Comparison of ENCODE assay signal across 8 mouse cellular contexts in the genomic region with DNA sequence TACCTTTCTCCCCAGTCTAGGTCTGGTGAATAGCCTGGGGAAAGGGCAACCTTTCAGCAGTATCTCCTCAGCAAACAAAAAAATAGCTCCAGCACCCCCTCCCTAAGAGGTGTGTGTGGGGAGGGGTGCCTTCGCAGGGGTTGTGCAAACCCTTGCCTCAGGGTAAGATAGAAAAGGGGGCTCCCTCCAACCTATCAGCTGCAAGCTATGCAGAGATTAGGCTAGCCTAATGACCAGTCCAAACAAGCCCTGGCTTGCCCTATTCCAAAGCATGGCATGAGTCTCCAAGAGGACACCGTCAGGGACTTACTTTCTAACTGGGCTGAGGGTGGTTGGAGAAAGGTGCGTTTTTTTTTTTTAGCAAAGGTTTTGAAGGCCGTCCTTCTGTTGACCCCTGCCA. TPM values are rescaled to one million over a fixed set of nuclear protein-coding genes. Genes with fewer than 3 reads are reported as not detected.
DNase-seq lines count a peak whose midpoint lies in the region; ATAC-seq and TF ChIP-seq lines count a peak whose summit lies in the region.

No protein-coding gene starts in this region.

- H3K4me2 ChIP-seq in lung, embryonic 15.5 days: peak overlapping the region; percentile 76
- H3K4me2 ChIP-seq in forebrain, embryonic 11.5 days (ENCODE audit: low read depth, low read length, severe bottlenecking): peak overlapping the region; percentile 86
- H3K4me2 ChIP-seq in intestine, postnatal 0 days (replicated peaks; ENCODE audit: low read depth): peak overlapping the region; percentile 89
- peak overlapping the region; percentile 62 for H3K4me2 ChIP-seq in neural tube, embryonic 14.5 days (ENCODE audit: low read depth, low read length)

- no peak for DNase-seq in lung, postnatal 4 days
- no peak for DNase-seq in forebrain, embryonic 11.5 days (ENCODE audit: low spot score)
- no peak for DNase-seq in frontal cortex, postnatal 25 days (ENCODE audit: low spot score in 2 of 2)
- DNase-seq in left cerebral cortex, postnatal 14 days (ENCODE audit: low spot score in 2 of 2): no peak
- no peak for DNase-seq in cerebellum, adult 2 months

- WGBS in lung, embryonic 15.5 days: 34% methylated on average over 4 of the region's 4 CpGs
- WGBS in forebrain, embryonic 11.5 days: 44% methylated on average over 4 of the region's 4 CpGs
- WGBS in intestine, postnatal 0 days: 34% methylated on average over 4 of the region's 4 CpGs
- 59% methylated on average over 4 of the region's 4 CpGs for WGBS in neural tube, embryonic 14.5 days
- WGBS in cerebellum, adult 2 months: 59% methylated on average over 4 of the region's 4 CpGs

- TF ChIP-seq POLR2A in cerebellum, adult 2 months (IDR thresholded peaks at IDR 0.05; ENCODE audit: borderline replicate concordance, insufficient read depth, low read length): no peak

- ATAC-seq in lung, embryonic 15.5 days (ENCODE audit: borderline replicate concordance, extremely low read depth, low FRiP score, low TSS enrichment): no peak
- ATAC-seq in forebrain, embryonic 11.5 days (replicated peaks; ENCODE audit: low FRiP score): no peak
- no peak for ATAC-seq in intestine, postnatal 0 days
- no peak for ATAC-seq in neural tube, embryonic 14.5 days (ENCODE audit: low read depth)

- peaks cover 8% of the 10 kb centered on the region; the same call in 1 of the 2 replicates for H3K36me3 ChIP-seq in lung, embryonic 15.5 days
- H3K36me3 ChIP-seq in forebrain, embryonic 11.5 days (ENCODE audit: control insufficient read depth, insufficient read depth, low read length): peaks cover 3% of the 10 kb centered on the region
- H3K36me3 ChIP-seq in intestine, postnatal 0 days (ENCODE audit: control insufficient read depth, insufficient read depth): peaks cover 14% of the 10 kb centered on the region
- peaks cover 8% of the 10 kb centered on the region for H3K36me3 ChIP-seq in neural tube, embryonic 14.5 days (ENCODE audit: control insufficient read depth, insufficient read depth, low read length)

- peak overlapping the region; percentile 98 for H3K9ac ChIP-seq in lung, embryonic 15.5 days
- peak overlapping the region; percentile 87 for H3K9ac ChIP-seq in forebrain, embryonic 11.5 days (ENCODE audit: low read length)
- H3K9ac ChIP-seq in intestine, postnatal 0 days (ENCODE audit: low read depth, low read length): peak overlapping the region; percentile 88; the same call in 1 of the 2 replicates
- peak overlapping the region; percentile 97; the same call in 1 of the 2 replicates for H3K9ac ChIP-seq in neural tube, embryonic 14.5 days (replicated peaks; ENCODE audit: low read depth, low read length)

- peak overlapping the region; percentile 98 for H3K27ac ChIP-seq in lung, embryonic 15.5 days
- no peak overlapping the region for H3K27ac ChIP-seq in forebrain, embryonic 11.5 days (ENCODE audit: low read depth, low read length)
- H3K27ac ChIP-seq in intestine, postnatal 0 days (ENCODE audit: low read depth, low read length): peak overlapping the region; percentile 97
- 0 out of 2 replicates have a peak overlapping the region, but pooled peaks have one; percentile 98 for H3K27ac ChIP-seq in neural tube, embryonic 14.5 days (ENCODE audit: low read depth, low read length)
- H3K27ac ChIP-seq in cerebellum, adult 2 months (ENCODE audit: insufficient read depth, low read length): no peak overlapping the region

- no peaks in the 10 kb centered on the region for H3K27me3 ChIP-seq in lung, embryonic 15.5 days
- H3K27me3 ChIP-seq in forebrain, embryonic 11.5 days (ENCODE audit: control insufficient read depth, insufficient read depth, low read length): 0 out of 2 replicates have a peak, but pooled peaks cover 2% of the 10 kb centered on the region
- H3K27me3 ChIP-seq in intestine, postnatal 0 days (replicated peaks; ENCODE audit: control insufficient read depth, insufficient read depth, low read length): no peaks in the 10 kb centered on the region
- H3K27me3 ChIP-seq in neural tube, embryonic 14.5 days (ENCODE audit: control insufficient read depth, insufficient read depth, low read length): no peaks in the 10 kb centered on the region
- H3K27me3 ChIP-seq in cerebellum, adult 2 months (ENCODE audit: control insufficient read depth, insufficient read depth, low read length): no peaks in the 10 kb centered on the region

- intact Hi-C loops in left cerebral cortex, postnatal 14 days (cut with DNase I): no loop called here

- H3K4me3 ChIP-seq in lung, embryonic 15.5 days: peak overlapping the region; percentile 81
- peak overlapping the region; percentile 99; the same call in 1 of the 2 replicates for H3K4me3 ChIP-seq in forebrain, embryonic 11.5 days (ENCODE audit: low read depth, low read length)
- H3K4me3 ChIP-seq in intestine, postnatal 0 days (ENCODE audit: low read depth, low read length): peak overlapping the region; percentile 88; the same call in 1 of the 2 replicates
- peak overlapping the region; percentile 85 for H3K4me3 ChIP-seq in neural tube, embryonic 14.5 days (ENCODE audit: low read depth, low read length)
- no peak overlapping the region for H3K4me3 ChIP-seq in cerebellum, adult 2 months (replicated peaks; ENCODE audit: insufficient read depth, low read depth, low read length)

- no peak for TF ChIP-seq CTCF in intestine, postnatal 0 days (IDR thresholded peaks at IDR 0.05; ENCODE audit: low read depth)
- no peak for TF ChIP-seq CTCF in cerebellum, adult 2 months (IDR thresholded peaks at IDR 0.05; ENCODE audit: borderline replicate concordance, insufficient read depth, low read depth, low read length)

- H3K4me1 ChIP-seq in lung, embryonic 15.5 days: peaks cover 37% of the 10 kb centered on the region
- H3K4me1 ChIP-seq in forebrain, embryonic 11.5 days (replicated peaks; ENCODE audit: control insufficient read depth, insufficient read depth, low read length): peaks cover 18% of the 10 kb centered on the region
- peaks cover 14% of the 10 kb centered on the region; the same call in 1 of the 2 replicates for H3K4me1 ChIP-seq in intestine, postnatal 0 days (replicated peaks; ENCODE audit: control insufficient read depth, insufficient read depth, low read length)
- peaks cover 27% of the 10 kb centered on the region for H3K4me1 ChIP-seq in neural tube, embryonic 14.5 days (ENCODE audit: control insufficient read depth, insufficient read depth, low read length)
- H3K4me1 ChIP-seq in cerebellum, adult 2 months (ENCODE audit: control insufficient read depth, insufficient read depth, low read length): peaks cover 3% of the 10 kb centered on the region; the same call in 1 of the 2 replicates

- no peaks in the 10 kb centered on the region for H3K9me3 ChIP-seq in lung, embryonic 15.5 days
- H3K9me3 ChIP-seq in forebrain, embryonic 11.5 days (ENCODE audit: control insufficient read depth, low read length): no peaks in the 10 kb centered on the region
- no peaks in the 10 kb centered on the region for H3K9me3 ChIP-seq in intestine, postnatal 0 days (ENCODE audit: control insufficient read depth)
- no peaks in the 10 kb centered on the region for H3K9me3 ChIP-seq in neural tube, embryonic 14.5 days (ENCODE audit: control insufficient read depth, low read length)

RNA-seq across cellular contexts. Expression of gene Traf4, which starts 0.8 kb away (rescaled TPM):
- 82.4 and 88.4 TPM in 2 replicates for polyA plus RNA-seq in lung, embryonic 15.5 days (2015; fragmentation: Nextera tagmentation; extraction: Ambion mirVana)
- 77.7 and 79.6 TPM in 2 replicates for polyA plus RNA-seq in forebrain, embryonic 11.5 days (2014; fragmentation: Nextera tagmentation; extraction: Ambion mirVana)
- 30.8 and 30.9 TPM in 2 replicates for polyA plus RNA-seq in intestine, postnatal 0 days (2015; fragmentation: Nextera tagmentation; extraction: Ambion mirVana)
- 56.5 and 77.9 TPM in 2 replicates for polyA plus RNA-seq in neural tube, embryonic 14.5 days (2014; fragmentation: Nextera tagmentation; extraction: Ambion mirVana)
- total RNA-seq in left cerebral cortex, postnatal 14 days (2021): 10 to 100 TPM; 20.7 to 23.3 TPM
- polyA plus RNA-seq in cerebellum, adult 2 months (2012; rRNA removed): 21.6 and 22.3 TPM in 2 replicates

RNA-seq across cellular contexts. Expression of gene Nek8, which starts 10.3 kb away (rescaled TPM):
- polyA plus RNA-seq in lung, embryonic 15.5 days (2015; fragmentation: Nextera tagmentation; extraction: Ambion mirVana): 19.2 and 20.3 TPM in 2 replicates
- 7.6 and 9.6 TPM in 2 replicates for polyA plus RNA-seq in forebrain, embryonic 11.5 days (2014; fragmentation: Nextera tagmentation; extraction: Ambion mirVana)
- polyA plus RNA-seq in intestine, postnatal 0 days (2015; fragmentation: Nextera tagmentation; extraction: Ambion mirVana): 5.7 and 5.8 TPM in 2 replicates
- polyA plus RNA-seq in neural tube, embryonic 14.5 days (2014; fragmentation: Nextera tagmentation; extraction: Ambion mirVana): 3.9 and 6.1 TPM in 2 replicates
- total RNA-seq in left cerebral cortex, postnatal 14 days (2021): 1 to 10 TPM; 3.3 to 3.5 TPM
- 4.8 and 5.8 TPM in 2 replicates for polyA plus RNA-seq in cerebellum, adult 2 months (2012; rRNA removed)

RNA-seq across cellular contexts. Expression of gene Tlcd1, which starts 10.3 kb away (rescaled TPM):
- 20.2 and 22.9 TPM in 2 replicates for polyA plus RNA-seq in lung, embryonic 15.5 days (2015; fragmentation: Nextera tagmentation; extraction: Ambion mirVana)
- 7.1 and 9.9 TPM in 2 replicates for polyA plus RNA-seq in forebrain, embryonic 11.5 days (2014; fragmentation: Nextera tagmentation; extraction: Ambion mirVana)
- 14.1 and 16.1 TPM in 2 replicates for polyA plus RNA-seq in intestine, postnatal 0 days (2015; fragmentation: Nextera tagmentation; extraction: Ambion mirVana)
- polyA plus RNA-seq in neural tube, embryonic 14.5 days (2014; fragmentation: Nextera tagmentation; extraction: Ambion mirVana): 14.6 and 16.7 TPM in 2 replicates
- total RNA-seq in left cerebral cortex, postnatal 14 days (2021): 10 to 100 TPM; 27.4 to 29.6 TPM
- polyA plus RNA-seq in cerebellum, adult 2 months (2012; rRNA removed): 147 and 158 TPM in 2 replicates

RNA-seq across cellular contexts. Expression of gene Rpl23a, which starts 17.2 kb away (rescaled TPM):
- 1,297 and 1,378 TPM in 2 replicates for polyA plus RNA-seq in lung, embryonic 15.5 days (2015; fragmentation: Nextera tagmentation; extraction: Ambion mirVana)
- polyA plus RNA-seq in forebrain, embryonic 11.5 days (2014; fragmentation: Nextera tagmentation; extraction: Ambion mirVana): 1,094 and 1,161 TPM in 2 replicates
- 762 and 768 TPM in 2 replicates for polyA plus RNA-seq in intestine, postnatal 0 days (2015; fragmentation: Nextera tagmentation; extraction: Ambion mirVana)
- polyA plus RNA-seq in neural tube, embryonic 14.5 days (2014; fragmentation: Nextera tagmentation; extraction: Ambion mirVana): 906 and 951 TPM in 2 replicates
- total RNA-seq in left cerebral cortex, postnatal 14 days (2021): 100 to 1,000 TPM; 643 to 660 TPM
- polyA plus RNA-seq in cerebellum, adult 2 months (2012; rRNA removed): 1,121 and 1,182 TPM in 2 replicates

RNA-seq across cellular contexts. Expression of gene Rab34, which starts 22.1 kb away (rescaled TPM):
- 141 and 147 TPM in 2 replicates for polyA plus RNA-seq in lung, embryonic 15.5 days (2015; fragmentation: Nextera tagmentation; extraction: Ambion mirVana)
- polyA plus RNA-seq in forebrain, embryonic 11.5 days (2014; fragmentation: Nextera tagmentation; extraction: Ambion mirVana): 54.7 and 58.8 TPM in 2 replicates
- 33.9 and 35.4 TPM in 2 replicates for polyA plus RNA-seq in intestine, postnatal 0 days (2015; fragmentation: Nextera tagmentation; extraction: Ambion mirVana)
- polyA plus RNA-seq in neural tube, embryonic 14.5 days (2014; fragmentation: Nextera tagmentation; extraction: Ambion mirVana): 61.5 and 63.9 TPM in 2 replicates
- 10 to 100 TPM; 32.6 to 34.5 TPM for total RNA-seq in left cerebral cortex, postnatal 14 days (2021)
- polyA plus RNA-seq in cerebellum, adult 2 months (2012; rRNA removed): 36.6 and 38.1 TPM in 2 replicates

Comparison
In these comparisons a context has a peak if more than half of its experiments do, and no peak if none do; other contexts are left out.
1. H3K27ac ChIP-seq: peak in lung, embryonic 15.5 days (single experiment), intestine, postnatal 0 days (single experiment) and neural tube, embryonic 14.5 days (single experiment); none in forebrain, embryonic 11.5 days (single experiment) and cerebellum, adult 2 months (single experiment).
2. Peak in every context shown above with its lines, with median percentiles within 50 percentile points of each other: H3K4me2 ChIP-seq and H3K9ac ChIP-seq.